Mouse (Mus musculus) embryonic facial prominence, embryonic 11.5 days (tissue): ENCODE measurements at regions not wholly inside any gene's neighbourhood (a gene's known extent, or its start where the extent isn't known, plus 50 kb on each side); places are given as distances from the start of the nearest gene placed in this dataset.

Experiments
- ATAC-seq: fragments of 200-750 bp; cut with Nextera tagmentation; replicated peaks from 2 replicates; pipeline ENCODE4 v1.8.0; 2017; ENCODE audit warnings: low read depth; ENCODE audit not compliant: insufficient number of reproducible peaks, low FRiP score, low TSS enrichment
- DNase-seq: peaks from one replicate; pipeline ENCODE4 v3.0.0-alpha.2; 2015; ENCODE audit warnings: low spot score
- H3K27ac ChIP-seq: fragments of 300-500 bp; sonication (generic); replicated peaks from 2 replicates; pipeline ENCODE4 v1.5.1; 2014; ENCODE audit warnings: mild to moderate bottlenecking, low read depth, low read length, control low read depth
- H3K27me3 ChIP-seq: fragments of 300-500 bp; sonication (generic); 2 replicates; pipeline ENCODE4 v1.6.1; 2014; ENCODE audit warnings: mild to moderate bottlenecking, low read length, moderate library complexity, mixed read lengths; ENCODE audit not compliant: control insufficient read depth, insufficient read depth
- H3K36me3 ChIP-seq: fragments of 300-500 bp; sonication (generic); replicated peaks from 2 replicates; pipeline ENCODE4 v1.6.1; 2014; ENCODE audit warnings: low read depth, mild to moderate bottlenecking, low read length, moderate library complexity, mixed read lengths; ENCODE audit not compliant: control insufficient read depth, insufficient read depth
- H3K4me1 ChIP-seq: fragments of 300-500 bp; sonication (generic); 2 replicates; pipeline ENCODE4 v1.6.1; 2014; ENCODE audit warnings: low read length, mixed read lengths; ENCODE audit not compliant: control insufficient read depth, insufficient read depth
- H3K4me2 ChIP-seq: fragments of 300-500 bp; sonication (generic); 2 replicates; pipeline ENCODE4 v1.6.1; 2014; ENCODE audit warnings: low read depth, mild to moderate bottlenecking, control low read depth, low read length, moderate library complexity
- H3K4me3 ChIP-seq: fragments of 300-500 bp; sonication (generic); 2 replicates; pipeline ENCODE4 v1.5.1; 2014; ENCODE audit warnings: low read depth, low read length, control low read depth
- H3K9ac ChIP-seq: fragments of 300-500 bp; sonication (generic); replicated peaks from 2 replicates; pipeline ENCODE4 v1.6.1; 2014; ENCODE audit warnings: mild to moderate bottlenecking, control low read depth, low read length
- H3K9me3 ChIP-seq: fragments of 300-500 bp; sonication (generic); replicated peaks from 2 replicates; pipeline ENCODE4 v1.6.1; 2016; ENCODE audit warnings: mild to moderate bottlenecking, low read length, inconsistent platforms, mixed read lengths; ENCODE audit not compliant: control insufficient read depth
- WGBS: fragments of 180-500 bp; shearing (Covaris S2); extraction: QIAGEN DNeasy Blood & Tissue Kit; methylation state at CpG from one replicate; pipeline ENCODE4 v1.1.7; 2014; 5-methylcytosine and 5-hydroxymethylcytosine counted together

- Histone ChIP-seq H3K27ac (no peak overlapping the region), H3K4me3 (no peak overlapping the region), H3K4me2 (no peak overlapping the region), H3K4me1 (no peaks in the 10 kb centered on the region), H3K9ac (no peak overlapping the region), H3K9me3 (no peaks in the 10 kb centered on the region), H3K36me3 (no peaks in the 10 kb centered on the region), H3K27me3 (no peaks in the 10 kb centered on the region)
- 73% methylated on average over 1 of the region's 1 CpGs for WGBS
- DNase-seq: no peak
- no peak for ATAC-seq
Measured at GRCm38 (mm10) chr17:50444023-50444389, 65.2 kb upstream of the Plcl2 start.

- Histone ChIP-seq H3K9me3 (no peaks in the 10 kb centered on the region), H3K4me3 (no peak overlapping the region), H3K9ac (no peak overlapping the region), H3K27ac (no peak overlapping the region), H3K36me3 (no peaks in the 10 kb centered on the region), H3K4me2 (no peak overlapping the region), H3K4me1 (no peaks in the 10 kb centered on the region), H3K27me3 (no peaks in the 10 kb centered on the region)
- no peak for ATAC-seq
- no peak for DNase-seq
- WGBS: 85% methylated on average over 6 of the region's 6 CpGs
Measured at GRCm38 (mm10) chr17:50448693-50449092, 60.5 kb upstream of the Plcl2 start.

- Histone ChIP-seq H3K36me3 (no peaks in the 10 kb centered on the region), H3K4me3 (no peak overlapping the region), H3K9ac (no peak overlapping the region), H3K27me3 (no peaks in the 10 kb centered on the region), H3K4me1 (no peaks in the 10 kb centered on the region), H3K27ac (no peak overlapping the region), H3K9me3 (no peaks in the 10 kb centered on the region), H3K4me2 (no peak overlapping the region)
- DNase-seq (no peak), ATAC-seq (no peak)
- WGBS: 90% methylated on average over 3 of the region's 3 CpGs
Measured at GRCm38 (mm10) chr17:50451606-50452005, 57.6 kb upstream of the Plcl2 start.

- Histone ChIP-seq H3K4me2 (no peak overlapping the region), H3K4me3 (no peak overlapping the region), H3K27ac (no peak overlapping the region), H3K9ac (no peak overlapping the region), H3K27me3 (no peaks in the 10 kb centered on the region), H3K9me3 (no peaks in the 10 kb centered on the region), H3K36me3 (no peaks in the 10 kb centered on the region), H3K4me1 (no peaks in the 10 kb centered on the region)
- no peak for DNase-seq
- no peak for ATAC-seq
Measured at GRCm38 (mm10) chr17:50453524-50453923, 55.7 kb upstream of the Plcl2 start.

- Histone ChIP-seq H3K4me1 (no peaks in the 10 kb centered on the region), H3K27me3 (no peaks in the 10 kb centered on the region), H3K4me3 (no peak overlapping the region), H3K4me2 (no peak overlapping the region), H3K9me3 (no peaks in the 10 kb centered on the region), H3K9ac (no peak overlapping the region), H3K27ac (no peak overlapping the region), H3K36me3 (no peaks in the 10 kb centered on the region)
- ATAC-seq (no peak), DNase-seq (no peak)
- 85% methylated on average over 5 of the region's 5 CpGs for WGBS
Measured at GRCm38 (mm10) chr17:50453956-50454355, 55.2 kb upstream of the Plcl2 start.

GRCm38 (mm10) chr17:50454917-50455316 is 54.3 kb upstream of the Plcl2 start:
- H3K27me3 ChIP-seq: no peaks in the 10 kb centered on the region
- H3K4me2 ChIP-seq: no peak overlapping the region
- H3K4me1 ChIP-seq: no peaks in the 10 kb centered on the region
- WGBS: 81% methylated on average over 5 of the region's 5 CpGs
- no peaks in the 10 kb centered on the region for H3K36me3 ChIP-seq
- H3K9me3 ChIP-seq: no peaks in the 10 kb centered on the region
- no peak overlapping the region for H3K27ac ChIP-seq
- H3K4me3 ChIP-seq: no peak overlapping the region
- DNase-seq: no peak
- no peak overlapping the region for H3K9ac ChIP-seq
- no peak for ATAC-seq

GRCm38 (mm10) chr17:50455719-50456118 is 53.5 kb upstream of the Plcl2 start:
- Histone ChIP-seq H3K9me3 (no peaks in the 10 kb centered on the region), H3K27me3 (no peaks in the 10 kb centered on the region), H3K9ac (no peak overlapping the region), H3K36me3 (no peaks in the 10 kb centered on the region), H3K4me3 (no peak overlapping the region), H3K4me2 (no peak overlapping the region), H3K27ac (no peak overlapping the region), H3K4me1 (no peaks in the 10 kb centered on the region)
- WGBS: 88% methylated on average over 10 of the region's 10 CpGs
- ATAC-seq: no peak
- DNase-seq: no peak

GRCm38 (mm10) chr17:50457053-50457697 is 52.0 kb upstream of the Plcl2 start:
- ATAC-seq (no peak), DNase-seq (no peak)
- Histone ChIP-seq H3K36me3 (no peaks in the 10 kb centered on the region), H3K27me3 (no peaks in the 10 kb centered on the region), H3K4me2 (no peak overlapping the region), H3K4me3 (no peak overlapping the region), H3K27ac (no peak overlapping the region), H3K9me3 (no peaks in the 10 kb centered on the region), H3K4me1 (no peaks in the 10 kb centered on the region), H3K9ac (no peak overlapping the region)
- WGBS: 79% methylated on average over 6 of the region's 6 CpGs
